Mouse (Mus musculus) MEL (cell line): ENCODE measurements around the gene Tmem33.

Source experiments
- BHLHE40 ChIP-seq: IDR thresholded peaks from 2 replicates; pipeline ENCODE4 v1.6.1; 2012; ENCODE audit warnings: low read depth, mild to moderate bottlenecking, inconsistent platforms, low read length, improper control_type of control experiment, borderline replicate concordance
- JUND ChIP-seq: IDR thresholded peaks from 2 replicates; pipeline ENCODE4 v1.6.1; 2011; ENCODE audit warnings: low read depth, mild to moderate bottlenecking, improper control_type of control experiment, low read length
- KAT2A ChIP-seq: conservative IDR thresholded peaks from 2 replicates; pipeline ENCODE4 v1.6.1; 2012; ENCODE audit warnings: low read depth, low read length, improper control_type of control experiment, inconsistent platforms
- POLR2A ChIP-seq, 2 experiments: IDR thresholded peaks; 2 replicates each; pipeline ENCODE4 v1.6.1; 2011 to 2012; ENCODE audit warnings: low read length in 2 of 2, mild to moderate bottlenecking in 2 of 2, control low read depth in 1 of 2, improper control_type of control experiment in 1 of 2, low read depth in 1 of 2, moderate library complexity in 1 of 2; ENCODE audit not compliant: control insufficient read depth in 1 of 2, insufficient read depth in 1 of 2, poor library complexity in 1 of 2
- POLR2AphosphoS2 ChIP-seq: IDR thresholded peaks from 2 replicates; pipeline ENCODE4 v1.6.1; 2011; ENCODE audit warnings: low read length, improper control_type of control experiment
- RCOR1 ChIP-seq: IDR thresholded peaks from 2 replicates; pipeline ENCODE4 v1.6.1; 2012; ENCODE audit warnings: low read depth, mild to moderate bottlenecking, inconsistent platforms, low read length, improper control_type of control experiment
- SIN3A ChIP-seq: IDR thresholded peaks from 2 replicates; pipeline ENCODE4 v1.6.1; 2012; ENCODE audit warnings: low read length, improper control_type of control experiment, inconsistent platforms
- TBP ChIP-seq: IDR thresholded peaks from 2 replicates; pipeline ENCODE4 v1.8.0; 2011; ENCODE audit warnings: low read depth, low read length, improper control_type of control experiment
- TCF12 ChIP-seq: IDR thresholded peaks from 2 replicates; pipeline ENCODE4 v1.6.1; 2014; ENCODE audit warnings: low read depth, mild to moderate bottlenecking, inconsistent platforms, low read length, improper control_type of control experiment, moderate library complexity

- TF ChIP-seq POLR2A (IDR thresholded peaks at IDR 0.05; ENCODE audit: control insufficient read depth in 1 of 2, insufficient read depth in 1 of 2, low read depth in 1 of 2, low read length in 2 of 2, poor library complexity in 1 of 2) (no peak), POLR2AphosphoS2 (no peak), BHLHE40 (no peak), KAT2A (no peak), TCF12 (no peak), JUND (no peak), RCOR1 (no peak), TBP (no peak), SIN3A (no peak)
These were observed 17.1 kb upstream of the Tmem33 start for GRCm38 (mm10) chr5:67243231-67243630.
